Mouse (Mus musculus) gastrocnemius, postnatal 4 days (tissue): ENCODE data around the gene Pkn2. TPM values are rescaled to one million over a fixed set of nuclear protein-coding genes. Genes with fewer than 3 reads are reported as not detected.

Experiments used
- DNase-seq, 2 experiments: peaks; one replicate each; pipeline ENCODE4 v3.0.0; 2021 to 2022; ENCODE audit warnings: low spot score in 2 of 2, mixed read lengths in 2 of 2
- long read RNA-seq, 2 experiments: library from polyadenylated mRNA; stranded (forward); transcript quantifications; one replicate each; pipeline ENCODE4 v2.0.0; 2021
- total RNA-seq, 2 experiments: library from RNA; stranded (reverse); gene quantifications; 2 replicates each; pipeline ENCODE4 v1.2.3; 2021

The Pkn2 gene
- 10 to 100 TPM; 43.0 to 46.7 TPM for total RNA-seq
- long read RNA-seq, experiment 1, full-length matches to known transcripts, result 10 of 17 reads
- long read RNA-seq, experiment 1, partial matches to known transcripts, result 4 of 17 reads
- long read RNA-seq, experiment 1, other reads (novel, unspliced or antisense), result 3 of 17 reads
- long read RNA-seq, experiment 2, full-length matches to known transcripts, result 8 of 13 reads
- long read RNA-seq, experiment 2, partial matches to known transcripts, result 5 of 13 reads
- long read RNA-seq, experiment 2, other reads (novel, unspliced or antisense), result 0 of 13 reads

DNA sequence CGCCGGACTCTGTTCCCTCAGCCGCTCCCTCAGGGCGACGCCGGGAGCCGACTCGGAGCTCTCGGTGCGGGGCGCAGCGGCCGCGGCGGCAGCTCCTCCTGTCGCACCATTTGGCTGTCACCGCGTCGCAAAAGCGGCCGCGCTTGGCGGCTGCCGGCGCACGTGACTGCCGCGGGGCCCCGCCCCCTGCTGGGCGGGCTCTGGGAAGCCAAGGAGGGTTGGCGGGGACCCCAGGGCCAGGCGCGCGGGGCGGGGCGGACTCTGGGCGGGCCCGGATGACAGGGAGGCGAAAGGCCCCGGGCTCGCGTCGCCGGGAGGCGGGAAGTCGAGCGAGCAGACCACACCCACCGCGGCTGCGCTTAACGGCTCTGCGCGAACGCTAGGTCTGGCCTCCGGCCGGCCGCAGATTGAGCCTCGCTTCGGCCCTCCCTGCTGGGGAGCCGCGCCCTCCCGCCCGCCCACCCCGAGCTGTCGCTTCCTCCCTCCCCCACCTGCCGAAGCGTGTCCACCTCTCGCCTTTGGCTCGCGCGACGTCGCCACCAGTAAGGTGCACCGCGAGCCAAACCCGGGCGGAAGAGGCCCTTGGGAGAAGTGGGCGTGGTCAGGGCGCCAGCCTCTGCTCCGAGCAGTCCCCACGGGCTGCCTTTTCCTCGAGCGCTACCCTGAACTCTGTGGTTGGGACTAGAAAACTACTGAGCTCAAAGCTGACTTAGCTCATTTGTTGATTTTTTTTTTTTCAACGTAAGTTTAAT lies at the start of gene Pkn2:
Gene Pkn2, minus strand, starts transcription at position 133 of the 752 bp plus-strand sequence.
- DNase-seq, result peak; percentile 99 to 100

DNA sequence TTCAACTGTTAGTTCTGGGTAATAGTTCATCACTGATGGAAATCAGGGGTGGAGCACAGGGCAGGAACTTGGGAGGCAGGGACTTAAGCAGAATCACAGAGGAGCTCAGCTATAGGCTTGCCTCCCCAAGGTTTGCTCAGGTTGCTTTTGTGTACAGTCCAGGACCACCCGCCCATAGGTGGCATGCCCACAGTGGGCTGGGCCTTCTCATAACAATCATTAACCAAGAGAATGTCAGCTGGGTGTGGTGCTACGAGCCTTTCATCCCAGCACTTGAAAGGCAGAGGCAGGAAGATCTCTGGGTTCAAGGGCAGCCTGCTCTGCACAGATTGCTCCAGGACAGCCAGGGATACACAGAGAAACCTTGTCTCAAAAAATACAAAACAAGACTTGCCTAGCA lies 48.1 kb upstream of the Pkn2 start:
- no peak for DNase-seq

DNA sequence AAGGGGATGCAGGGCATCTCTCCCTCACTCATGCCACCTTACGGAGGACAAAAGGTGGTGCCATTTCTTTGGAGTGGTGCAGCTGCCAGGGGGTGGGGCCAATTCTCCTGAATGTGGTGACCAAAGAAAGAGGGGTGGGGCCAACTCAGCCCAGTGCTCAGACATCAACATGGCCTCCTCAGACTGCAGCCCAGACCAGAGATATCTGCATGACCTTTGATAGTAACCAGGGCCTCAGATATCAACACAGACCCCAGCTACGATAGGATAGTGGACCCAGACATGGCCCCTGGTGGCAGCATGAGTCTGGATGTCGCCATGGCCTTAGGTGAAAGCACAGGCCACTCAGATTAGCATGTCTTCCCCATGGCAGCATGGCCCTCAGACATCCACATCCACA lies 45.5 kb upstream of the Pkn2 start:
- DNase-seq, result no peak

DNA sequence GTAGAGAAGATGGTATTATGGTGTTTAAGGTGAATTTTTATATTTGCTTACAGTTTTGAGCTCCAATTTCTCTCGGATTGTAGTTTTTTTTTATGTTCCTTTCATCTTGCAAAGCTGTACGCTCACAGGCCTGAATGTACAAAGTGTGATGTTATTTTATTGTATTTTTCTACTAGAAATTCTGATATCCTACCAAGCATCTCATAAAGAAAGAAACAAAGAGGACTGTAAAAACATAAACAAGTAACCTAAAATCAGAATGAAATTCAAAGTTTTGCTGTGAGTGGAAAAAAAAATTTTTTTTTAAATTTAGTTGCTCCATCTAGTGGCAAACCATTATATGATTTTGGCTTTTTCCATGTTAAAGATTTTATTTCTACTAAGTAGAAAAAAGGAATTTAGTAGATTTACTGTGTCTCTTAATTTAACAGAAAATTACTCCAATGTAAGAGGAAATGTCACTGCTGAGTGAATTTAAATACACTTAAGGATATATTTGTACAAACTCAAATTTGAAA lies 43.1 kb upstream of the Pkn2 start:
- no peak for DNase-seq

- no peak for DNase-seq
Measured at GRCm38 (mm10) chr3:142919070-142919469, 37.3 kb upstream of the Pkn2 start.

- DNase-seq, result no peak
Measured at GRCm38 (mm10) chr3:142917760-142918439, 36.1 kb upstream of the Pkn2 start.

DNA sequence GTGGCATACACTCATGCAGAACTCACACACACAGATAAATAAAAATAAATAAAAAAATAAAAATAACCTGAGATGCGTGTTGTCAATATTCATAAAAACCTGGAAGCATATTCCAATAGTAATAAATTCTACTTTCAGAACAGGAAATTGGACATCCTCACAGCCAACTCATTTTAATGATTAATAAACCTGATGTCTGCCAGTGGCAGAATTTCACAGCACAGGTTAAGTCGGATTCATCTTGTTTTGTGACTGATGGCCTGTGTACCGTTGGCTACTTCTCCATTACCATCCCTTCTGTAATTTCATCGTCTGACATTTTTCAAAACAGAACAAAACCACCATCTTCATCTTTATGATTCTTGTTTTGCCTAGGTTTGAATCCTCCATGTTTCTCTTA lies 35.4 kb upstream of the Pkn2 start:
- no peak for DNase-seq

DNA sequence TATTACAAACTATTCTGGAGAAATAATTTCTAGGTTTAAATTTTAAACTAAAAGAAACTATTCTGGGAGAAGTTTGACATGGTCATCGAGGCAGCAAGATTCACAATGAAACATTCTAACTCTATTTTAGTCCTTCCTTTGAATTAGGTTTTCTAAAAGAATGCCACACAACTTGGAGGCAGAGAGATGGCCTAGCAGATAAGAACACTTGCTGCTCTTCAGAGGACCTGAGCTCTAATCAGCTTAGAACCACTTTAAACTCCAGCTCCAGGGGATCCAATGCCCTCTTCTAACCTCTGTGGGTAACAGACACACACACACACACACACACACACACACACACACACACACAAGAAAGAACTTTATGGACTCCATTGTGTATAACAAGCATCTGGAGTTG lies 31.5 kb upstream of the Pkn2 start:
- DNase-seq, result no peak

DNA sequence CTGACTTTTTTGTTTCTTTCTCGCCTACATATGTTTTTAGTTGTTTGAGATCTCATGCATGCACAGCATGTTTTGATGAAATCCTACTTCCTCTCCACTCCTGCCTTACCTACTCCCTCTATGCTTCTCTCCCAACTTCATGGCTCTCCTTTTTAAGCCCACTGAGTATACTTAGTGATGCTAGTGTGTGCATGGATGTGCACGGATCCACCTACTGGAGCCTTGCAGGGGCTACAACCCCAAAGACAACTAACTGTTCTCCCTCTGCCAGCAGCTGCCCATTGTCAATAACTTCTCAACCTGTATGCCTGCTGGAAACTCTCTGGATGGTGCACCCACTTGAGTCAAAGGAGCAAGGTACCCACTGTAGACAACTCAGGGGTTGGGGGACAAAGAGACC lies 17.9 kb upstream of the Pkn2 start:
- DNase-seq, result no peak

DNA sequence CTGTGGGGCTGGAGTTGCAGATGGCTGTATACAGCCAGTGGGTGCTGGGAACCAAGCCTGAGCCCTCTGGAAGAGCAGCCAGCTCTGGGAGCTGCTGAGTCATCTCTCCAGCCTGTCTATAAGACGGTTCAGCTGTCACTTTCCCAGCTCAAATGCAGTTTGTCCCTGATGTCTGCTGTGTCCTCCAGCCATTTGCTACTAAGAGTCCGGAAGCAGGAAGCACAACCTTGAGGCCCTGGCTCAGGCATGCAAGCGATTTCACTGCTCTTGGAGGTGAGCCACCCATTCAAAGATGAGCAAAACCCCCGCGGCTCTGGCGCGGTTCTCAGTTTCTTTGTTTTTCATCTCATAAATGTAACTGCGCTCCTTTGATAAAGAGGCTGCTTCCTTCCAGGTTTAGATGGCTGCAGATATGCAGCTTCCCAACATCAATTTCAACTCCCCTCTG lies 17.2 kb upstream of the Pkn2 start:
- DNase-seq, result no peak

DNA sequence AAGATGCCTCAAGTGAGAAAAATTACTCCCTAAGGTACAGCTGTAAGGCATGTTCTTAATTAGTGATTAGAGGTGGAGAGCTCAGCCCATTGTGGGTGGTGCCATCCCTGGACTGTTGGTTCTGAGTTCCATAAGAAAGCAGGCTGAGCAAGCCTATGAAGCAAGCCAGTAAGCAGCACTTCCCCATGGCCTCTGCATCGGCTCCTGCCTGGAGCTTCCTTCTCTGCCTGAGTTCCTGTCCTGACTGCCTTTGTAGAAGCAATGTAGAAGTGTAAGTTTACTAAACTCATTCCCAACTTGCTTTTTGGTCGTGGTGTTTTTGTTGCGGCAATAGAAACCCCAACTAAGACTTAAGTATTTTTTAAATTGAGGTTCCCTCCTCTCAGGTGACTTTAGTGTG lies 8.6 kb upstream of the Pkn2 start:
- DNase-seq, result no peak

DNA sequence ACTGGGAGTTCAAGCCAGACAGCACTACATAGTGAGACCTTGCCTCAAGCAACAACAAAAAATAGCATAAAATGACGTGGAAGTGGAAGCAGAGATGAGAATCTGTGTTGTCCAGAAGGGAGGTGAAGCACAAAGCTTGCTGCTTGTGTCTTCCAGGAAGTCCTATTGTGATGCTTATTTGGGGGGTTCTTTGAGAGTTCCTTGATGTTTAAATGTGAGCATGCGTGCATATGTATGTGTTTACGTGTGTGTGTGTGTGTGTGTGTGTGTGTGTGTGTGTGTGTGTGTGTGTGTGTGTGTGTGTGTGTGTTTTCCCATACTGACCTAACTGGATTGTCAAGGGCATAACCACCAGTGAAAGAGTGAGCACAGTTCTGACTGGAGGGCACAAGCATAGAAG lies 5.2 kb upstream of the Pkn2 start:
- no peak for DNase-seq

- no peak for DNase-seq
Measured at GRCm38 (mm10) chr3:142884594-142884993, 2.8 kb upstream of the Pkn2 start.

DNA sequence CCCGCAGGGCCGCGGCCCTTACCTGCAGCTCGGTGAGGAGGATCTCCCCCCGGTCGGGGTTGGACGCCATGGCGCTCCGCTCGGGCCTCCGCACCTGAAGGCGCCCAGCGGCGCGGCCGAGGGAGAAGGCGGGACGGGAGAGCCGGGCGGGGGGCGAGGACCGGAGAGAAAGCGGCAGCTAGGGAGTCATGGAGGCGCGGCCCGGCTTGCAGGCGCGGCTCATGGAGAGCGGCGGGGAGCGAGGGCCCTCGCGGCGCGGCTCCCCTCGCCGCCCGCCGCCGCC lies 274 bp downstream of the Pkn2 start:
- no peak for DNase-seq

DNA sequence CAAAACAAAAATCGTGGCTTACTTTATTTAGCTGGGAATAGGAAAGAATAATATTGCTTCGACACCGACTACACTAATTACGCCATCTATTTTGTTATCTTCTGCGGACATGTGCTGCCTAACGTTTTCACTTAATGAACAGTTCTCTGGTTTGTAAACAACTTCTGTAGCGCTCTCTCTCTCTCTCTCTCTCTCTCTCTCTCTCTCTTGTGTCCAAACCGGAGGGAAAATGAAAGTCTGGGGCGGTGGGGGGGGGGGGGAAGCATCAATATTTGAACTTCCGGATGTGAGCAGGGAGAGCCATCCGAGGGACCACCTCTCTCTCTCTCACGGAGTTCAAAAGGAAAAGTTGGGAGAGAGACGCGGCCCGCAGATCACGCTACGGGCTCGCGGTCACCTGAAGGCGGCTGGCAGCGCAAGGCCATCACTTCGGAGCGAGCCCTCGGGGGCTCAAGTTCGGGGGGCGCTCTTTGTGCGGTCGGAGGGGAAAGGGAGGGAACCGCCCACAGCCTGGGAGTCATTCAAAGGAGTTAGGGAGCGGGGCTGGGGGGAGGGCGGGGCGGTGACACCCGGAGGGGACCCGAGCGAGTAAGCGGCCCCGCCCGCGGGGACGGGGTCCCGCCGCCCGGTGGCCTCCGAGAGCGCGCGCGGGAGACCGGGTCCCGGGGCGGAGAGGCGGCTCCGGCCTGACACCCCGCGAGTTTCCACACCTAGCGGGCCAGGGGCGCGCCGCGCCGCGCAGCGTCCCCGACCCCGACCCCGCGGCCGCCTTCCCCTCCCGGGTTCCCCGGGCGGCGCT lies 815 bp downstream of the Pkn2 start:
- peak in 1 of 2 experiments; percentile 45 for DNase-seq

GRCm38 (mm10) chr3:142863236-142863635 lies 18.6 kb downstream of the Pkn2 start:
- no peak for DNase-seq

GRCm38 (mm10) chr3:142856832-142857231 lies 25.0 kb downstream of the Pkn2 start:
- no peak for DNase-seq

GRCm38 (mm10) chr3:142855961-142856472 lies 25.8 kb downstream of the Pkn2 start:
- no peak for DNase-seq

DNA sequence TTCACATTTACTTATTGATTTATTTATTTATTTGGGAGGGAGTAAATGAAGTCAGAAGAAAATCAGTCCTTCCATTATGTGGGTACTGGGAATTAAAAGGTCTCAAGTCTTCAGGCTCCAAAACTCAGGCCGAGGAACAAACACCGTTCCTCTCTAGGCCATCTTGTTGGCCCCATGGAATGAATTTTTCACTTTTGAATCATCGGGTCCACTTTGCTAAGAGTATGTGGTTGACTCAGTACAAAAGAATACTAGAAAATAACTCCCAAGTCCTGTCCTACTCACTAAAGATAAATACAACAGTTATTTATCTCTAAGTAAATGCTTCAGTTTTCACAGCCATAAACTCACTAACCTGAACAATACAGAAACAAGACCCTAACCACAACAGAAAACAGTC lies 28.9 kb downstream of the Pkn2 start:
- no peak for DNase-seq

DNA sequence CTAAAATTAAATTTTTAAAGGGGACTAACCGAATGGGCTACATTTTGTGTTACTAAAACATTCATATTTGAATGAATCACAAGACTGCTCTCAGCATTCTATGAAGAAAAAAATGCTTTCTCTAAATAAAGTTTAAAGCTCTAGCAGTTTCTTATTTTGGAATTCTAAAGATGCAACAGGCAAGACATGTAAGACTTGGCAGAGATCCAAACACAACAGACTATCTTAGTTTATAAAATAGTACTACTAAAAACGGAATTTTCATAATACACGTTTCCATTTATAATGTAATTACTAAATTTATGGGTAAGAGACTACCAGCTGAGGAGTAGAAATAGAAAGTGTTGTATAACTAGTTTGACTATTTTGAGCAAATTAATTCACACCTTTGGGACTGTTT lies 30.2 kb downstream of the Pkn2 start:
- DNase-seq, result no peak

- no peak for DNase-seq
Measured at GRCm38 (mm10) chr3:142839961-142840360, 41.8 kb downstream of the Pkn2 start.
